In the genomic region with DNA sequence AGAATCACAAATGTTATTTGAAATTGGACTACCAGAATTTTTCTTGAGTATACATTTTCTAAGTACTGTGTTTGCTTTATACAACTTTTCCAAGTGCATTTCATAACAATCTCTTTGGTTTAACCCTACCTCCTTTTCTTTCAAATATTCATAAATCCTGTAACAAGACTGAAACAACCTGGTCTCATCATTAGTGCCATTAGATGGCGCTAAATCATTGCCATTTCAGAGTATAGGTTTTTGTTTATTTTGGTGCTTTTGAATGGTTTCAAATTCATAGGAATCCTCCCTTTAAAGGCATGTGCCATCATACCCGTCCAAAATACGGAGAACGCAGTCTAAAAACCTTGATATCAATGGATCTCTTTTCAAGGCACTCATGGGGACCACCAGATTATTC, we compare ENCODE assay signal across 21 mouse cellular contexts.
DNase-seq lines count a peak whose midpoint lies in the region; TF ChIP-seq lines count a peak whose summit lies in the region.
"Had no signal": no experiment of that assay in that cellular context is flagged by ENCODE, and none has a peak within 500 bp of the region (broad histone marks: within the 10 kb centered on the region; RNA-seq: fewer than 3 reads in every experiment).

No protein-coding gene starts in this region.

- peak; percentile 72 for TF ChIP-seq CTCF in layer of hippocampus, adult 2 months (conservative IDR thresholded peaks at IDR 0.05)

- peak; percentile 25 for DNase-seq in embryo, embryonic 10 days (ENCODE audit: low spot score)
- no peak for DNase-seq in embryo, embryonic 9.5 days (ENCODE audit: extremely low spot score)
- DNase-seq in layer of hippocampus, adult 2 months (ENCODE audit: low spot score in 2 of 2): no peak
- DNase-seq in layer of hippocampus, postnatal 10 days (ENCODE audit: low spot score in 2 of 2): no peak
- peak; percentile 6 for DNase-seq in 3T3-L1 (ENCODE audit: low read depth, low spot score)
- DNase-seq in embryo, embryonic 10.5 days (ENCODE audit: low spot score): peak; percentile 50
- DNase-seq in testis, postnatal 14 days (ENCODE audit: low spot score): no peak
- DNase-seq in kidney, postnatal 25 days: no peak
- DNase-seq: adrenal gland, postnatal 25 days; B cell, adult 2 months; cerebellum, adult 9-11 months; kidney, adult 11 months; kidney, postnatal 10 days; layer of hippocampus, adult 9-11 months; liver, postnatal 0 days; right cerebral cortex, postnatal 4 days had no signal

- no peak overlapping the region for H3K4me3 ChIP-seq in layer of hippocampus, adult 2 months
- H3K4me3 ChIP-seq: erythroblast, embryonic 14.5 days; forebrain, embryonic 15.5 days; hindbrain, embryonic 12.5 days; neural tube, embryonic 13.5 days had no signal

- H3K27ac ChIP-seq in layer of hippocampus, adult 2 months: no peak overlapping the region
- H3K27ac ChIP-seq: forebrain, embryonic 15.5 days; hindbrain, embryonic 12.5 days; macrophage; neural tube, embryonic 13.5 days had no signal

Comparison
In these comparisons a context has a peak if more than half of its experiments do, and no peak if none do; other contexts are left out.
1. DNase-seq: peak in embryo, embryonic 10 days (single experiment), 3T3-L1 (single experiment) and embryo, embryonic 10.5 days (single experiment); none in embryo, embryonic 9.5 days (single experiment), layer of hippocampus, adult 2 months (0 of 2), layer of hippocampus, postnatal 10 days (0 of 2), testis, postnatal 14 days (single experiment) and kidney, postnatal 25 days (0 of 2).